Mouse (Mus musculus) heart, postnatal 14 days (tissue): Measurements from ENCODE around the gene Traf5. TPM values are rescaled to one million over a fixed set of nuclear protein-coding genes. Genes with fewer than 3 reads are reported as not detected.

Experiments
- microRNA-seq, 2 experiments: library from miRNA; unstranded; fragments of <30 nt; microRNA quantifications; one replicate each; pipeline ENCODE4 v1.2.0; 2021 to 2022
- total RNA-seq, 2 experiments: library from RNA; stranded (reverse); gene quantifications; 2 replicates each; pipeline ENCODE4 v1.2.3; 2021

The Traf5 gene
- total RNA-seq, 2 experiments from 2014 or later: 9.1 to 10.5 TPM

Small RNAs within 50 kb of the gene (microRNA-seq; reads per million reads assigned to microRNA genes)
- 0 to 0.27 reads per million in 2 experiments for gene Mir3473c

Other genes starting within 250 kb of the Traf5 start
- gene Slc30a1, start 185.8 kb downstream of the Traf5 start, total RNA-seq: 10 to 100 TPM; 21.9 to 26.4 TPM
- gene Rd3, start 115.2 kb downstream of the Traf5 start, total RNA-seq: under 1 TPM; 0.45 to 0.51 TPM
- 10 to 100 TPM; 31.9 to 40.9 TPM for gene Rcor3, start 45.5 kb upstream of the Traf5 start, total RNA-seq
- gene Kcnh1, start 98.2 kb upstream of the Traf5 start, total RNA-seq: under 1 TPM; 0.12 to 0.17 TPM